Mouse (Mus musculus): ENCODE results near the gene Kcnj6.

GRCm38 (mm10) chr16:94822611-94823010, 174.9 kb downstream of the Kcnj6 start:
- TF ChIP-seq CTCF (IDR thresholded peaks at IDR 0.05) (no peak), EP300 (IDR thresholded peaks at IDR 0.05) (no peak)
